Mouse (Mus musculus) ES-Bruce4 (cell line): ENCODE results near the gene Cd300ld3. TPM values are rescaled to one million over a fixed set of nuclear protein-coding genes. Genes with fewer than 3 reads are reported as not detected.

ENCODE experiments used
- H3K27ac ChIP-seq: 2 replicates; pipeline ENCODE4 v1.5.1; 2012; ENCODE audit warnings: low read length, inconsistent platforms; ENCODE audit not compliant: insufficient read depth
- H3K27me3 ChIP-seq: 2 replicates; pipeline ENCODE4 v1.6.1; 2012; ENCODE audit warnings: mild to moderate bottlenecking, low read length, inconsistent platforms; ENCODE audit not compliant: control insufficient read depth, poor library complexity, insufficient read depth, severe bottlenecking
- H3K36me3 ChIP-seq: 2 replicates; pipeline ENCODE4 v1.6.1; 2012; ENCODE audit warnings: inconsistent platforms, mild to moderate bottlenecking, low read length, moderate library complexity; ENCODE audit not compliant: control insufficient read depth, poor library complexity, insufficient read depth, severe bottlenecking
- H3K4me1 ChIP-seq: one replicate; pipeline ENCODE4 v1.8.1; 2011; ENCODE audit warnings: low read length; ENCODE audit not compliant: control insufficient read depth, insufficient read depth
- H3K4me3 ChIP-seq: 2 replicates; pipeline ENCODE4 v1.5.1; 2011; ENCODE audit warnings: low read depth, mild to moderate bottlenecking, low read length
- H3K9ac ChIP-seq: 2 replicates; pipeline ENCODE4 v1.6.1; 2012; ENCODE audit warnings: low read depth, mild to moderate bottlenecking, inconsistent platforms; ENCODE audit not compliant: poor library complexity, severe bottlenecking
- H3K9me3 ChIP-seq: replicated peaks from 2 replicates; pipeline ENCODE4 v1.6.1; 2012; ENCODE audit warnings: mild to moderate bottlenecking, low read length, inconsistent platforms; ENCODE audit not compliant: control insufficient read depth, poor library complexity, insufficient read depth, severe bottlenecking
- CTCF ChIP-seq: IDR thresholded peaks from one replicate; pipeline ENCODE4 v1.8.1; 2011; ENCODE audit warnings: low read depth, low read length
- EP300 ChIP-seq: IDR thresholded peaks from 2 replicates; pipeline ENCODE4 v1.6.1; 2011; ENCODE audit warnings: low read depth, low read length; ENCODE audit not compliant: insufficient read depth
- POLR2A ChIP-seq: IDR thresholded peaks from one replicate; pipeline ENCODE4 v1.8.1; 2011; ENCODE audit warnings: low read length; ENCODE audit not compliant: insufficient read depth
- polyA plus RNA-seq: library from polyadenylated mRNA; stranded (reverse); fragments of >200 nt; gene quantifications from 2 replicates; pipeline ENCODE4 v1.2.4, GENCODE M21; 2011; ENCODE audit warnings: low read depth; ENCODE audit not compliant: missing spikeins, insufficient read depth, insufficient read length

The Cd300ld3 gene
- polyA plus RNA-seq, 1 experiment: not detected

GRCm38 (mm10) chr11:115066768-115067167, 18.6 kb upstream of the Cd300ld3 start:
- Histone ChIP-seq H3K27me3 (no peaks in the 10 kb centered on the region), H3K9ac (no peak overlapping the region), H3K9me3 (no peaks in the 10 kb centered on the region), H3K4me1 (no peaks in the 10 kb centered on the region), H3K36me3 (no peaks in the 10 kb centered on the region), H3K4me3 (no peak overlapping the region), H3K27ac (no peak overlapping the region)
- TF ChIP-seq EP300 (no peak), CTCF (no peak), POLR2A (no peak)

DNA sequence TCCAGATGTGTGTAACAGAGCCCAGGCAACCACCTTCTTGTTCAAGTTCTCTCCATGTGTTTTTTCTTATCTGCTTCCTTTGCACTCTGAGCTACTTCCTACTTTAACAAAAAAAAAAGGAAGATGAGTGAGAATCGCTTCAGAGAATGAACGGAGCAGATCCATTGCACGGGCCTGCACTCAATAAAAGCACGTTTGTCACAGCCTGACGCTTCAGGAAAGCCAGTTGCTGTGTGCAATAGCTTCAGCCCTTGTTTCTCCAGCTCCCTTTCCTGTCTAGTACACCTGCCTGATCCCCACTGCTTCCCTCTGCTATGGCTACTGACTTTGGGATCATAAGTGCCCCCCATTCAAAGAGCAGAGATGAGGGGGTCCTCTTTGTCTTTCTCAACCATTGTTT, 13.9 kb upstream of the Cd300ld3 start, which contains the start of gene Cd300e:
Gene Cd300e, minus strand, starts transcription at position 101 of the 400 bp plus-strand sequence.
- Histone ChIP-seq H3K27me3 (no peaks in the 10 kb centered on the region), H3K36me3 (no peaks in the 10 kb centered on the region), H3K4me3 (no peak within 1 kb of the TSS), H3K9ac (no peak within 1 kb of the TSS), H3K4me1 (no peaks in the 10 kb centered on the region), H3K9me3 (no peaks in the 10 kb centered on the region), H3K27ac (no peak within 1 kb of the TSS)
- TF ChIP-seq POLR2A (no peak), CTCF (no peak), EP300 (no peak)

- Histone ChIP-seq H3K27me3 (no peaks in the 10 kb centered on the region), H3K9me3 (no peaks in the 10 kb centered on the region), H3K4me3 (no peak overlapping the region), H3K9ac (no peak overlapping the region), H3K4me1 (no peaks in the 10 kb centered on the region), H3K27ac (no peak overlapping the region), H3K36me3 (no peaks in the 10 kb centered on the region)
- TF ChIP-seq EP300 (no peak), CTCF (no peak), POLR2A (no peak)
Observed at GRCm38 (mm10) chr11:115059797-115060196, 11.6 kb upstream of the Cd300ld3 start.

DNA sequence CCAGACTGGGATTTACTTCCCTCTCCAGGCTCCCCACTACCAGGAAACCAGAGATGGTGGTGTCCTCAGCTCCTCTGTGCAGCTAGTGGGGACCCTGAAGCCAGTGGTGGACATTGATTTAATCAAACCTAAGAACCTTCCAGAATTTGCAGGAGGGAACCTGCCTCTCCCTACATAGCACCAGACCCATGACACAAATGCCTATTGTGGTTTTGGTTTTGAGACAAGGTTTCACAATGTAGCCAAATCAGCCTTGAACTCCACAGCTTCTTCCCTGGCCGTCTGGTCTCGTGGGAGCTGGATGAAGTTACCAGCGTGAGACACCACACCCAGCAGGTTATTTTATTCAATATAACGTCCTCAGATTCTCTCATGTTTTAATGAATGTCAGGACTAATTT, 10.5 kb upstream of the Cd300ld3 start:
- no peaks in the 10 kb centered on the region for H3K4me1 ChIP-seq
- no peak overlapping the region for H3K27ac ChIP-seq
- H3K4me3 ChIP-seq: no peak overlapping the region
- no peaks in the 10 kb centered on the region for H3K9me3 ChIP-seq
- H3K27me3 ChIP-seq: no peaks in the 10 kb centered on the region
- TF ChIP-seq CTCF: no peak
- no peak for TF ChIP-seq POLR2A
- TF ChIP-seq EP300: no peak
- no peaks in the 10 kb centered on the region for H3K36me3 ChIP-seq
- H3K9ac ChIP-seq: no peak overlapping the region

DNA sequence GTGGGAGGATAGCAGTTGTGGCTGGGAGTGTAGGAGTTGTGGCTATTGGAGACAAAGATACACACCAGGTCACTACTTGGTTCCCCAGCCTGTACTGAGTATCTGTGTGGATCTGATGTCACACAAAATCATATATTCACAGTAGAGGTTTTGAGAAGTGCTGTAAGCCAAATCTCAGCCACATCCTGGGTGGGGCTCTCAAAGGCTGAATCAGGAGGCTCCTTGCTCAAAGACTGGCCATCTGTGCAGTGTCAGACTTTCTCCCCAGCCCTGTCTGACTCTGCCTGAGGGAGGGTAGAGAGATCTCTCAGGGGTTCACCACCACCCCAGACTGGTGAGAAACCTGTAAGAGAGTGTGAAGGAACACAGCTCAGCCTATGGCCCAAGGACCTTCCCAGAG, 6.3 kb upstream of the Cd300ld3 start:
- Histone ChIP-seq H3K27ac (no peak overlapping the region), H3K4me3 (no peak overlapping the region), H3K4me1 (no peaks in the 10 kb centered on the region), H3K9me3 (no peaks in the 10 kb centered on the region), H3K27me3 (no peaks in the 10 kb centered on the region), H3K9ac (no peak overlapping the region), H3K36me3 (no peaks in the 10 kb centered on the region)
- TF ChIP-seq CTCF (no peak), EP300 (no peak), POLR2A (no peak)

DNA sequence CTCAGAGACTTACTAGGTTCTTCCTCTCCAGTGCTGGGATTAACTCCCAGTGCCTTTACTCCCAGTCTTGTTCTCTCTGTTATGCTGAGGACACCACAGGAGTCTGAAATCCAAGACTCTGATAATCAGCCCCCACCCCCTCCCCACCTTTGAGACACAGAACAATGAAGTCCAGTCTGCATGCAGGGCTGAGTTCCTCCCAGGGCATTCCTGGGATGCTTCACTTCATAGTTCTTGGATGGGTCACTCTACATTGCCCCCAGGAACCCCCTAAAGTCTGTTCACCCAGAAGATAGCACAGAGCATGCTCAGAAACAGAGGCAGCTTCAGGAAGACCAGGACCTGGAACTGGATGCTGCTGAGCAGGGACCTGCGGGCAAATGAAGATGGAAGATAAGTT, 4.8 kb upstream of the Cd300ld3 start:
- TF ChIP-seq EP300 (peak; percentile 64; the same call in 1 of the 2 replicates), POLR2A (no peak), CTCF (no peak)
- Histone ChIP-seq H3K36me3 (no peaks in the 10 kb centered on the region), H3K4me1 (no peaks in the 10 kb centered on the region), H3K9ac (no peak overlapping the region), H3K27me3 (no peaks in the 10 kb centered on the region), H3K27ac (no peak overlapping the region; the same call in 1 of the 2 replicates), H3K9me3 (no peaks in the 10 kb centered on the region), H3K4me3 (no peak overlapping the region)
